Mouse (Mus musculus) telencephalon, adult 2 months (tissue): ENCODE data around the gene Vipr1.
"Not testable (repeated sequence)": the region's sequence is repeated elsewhere in the genome, so short reads cannot be mapped to it uniquely, and the experiment has no call there.

Source experiments
- DNase-seq: peaks from one replicate; pipeline ENCODE4 v3.0.0-alpha.2; 2011; ENCODE audit warnings: low read depth, low spot score

Gene Vipr1

DNA sequence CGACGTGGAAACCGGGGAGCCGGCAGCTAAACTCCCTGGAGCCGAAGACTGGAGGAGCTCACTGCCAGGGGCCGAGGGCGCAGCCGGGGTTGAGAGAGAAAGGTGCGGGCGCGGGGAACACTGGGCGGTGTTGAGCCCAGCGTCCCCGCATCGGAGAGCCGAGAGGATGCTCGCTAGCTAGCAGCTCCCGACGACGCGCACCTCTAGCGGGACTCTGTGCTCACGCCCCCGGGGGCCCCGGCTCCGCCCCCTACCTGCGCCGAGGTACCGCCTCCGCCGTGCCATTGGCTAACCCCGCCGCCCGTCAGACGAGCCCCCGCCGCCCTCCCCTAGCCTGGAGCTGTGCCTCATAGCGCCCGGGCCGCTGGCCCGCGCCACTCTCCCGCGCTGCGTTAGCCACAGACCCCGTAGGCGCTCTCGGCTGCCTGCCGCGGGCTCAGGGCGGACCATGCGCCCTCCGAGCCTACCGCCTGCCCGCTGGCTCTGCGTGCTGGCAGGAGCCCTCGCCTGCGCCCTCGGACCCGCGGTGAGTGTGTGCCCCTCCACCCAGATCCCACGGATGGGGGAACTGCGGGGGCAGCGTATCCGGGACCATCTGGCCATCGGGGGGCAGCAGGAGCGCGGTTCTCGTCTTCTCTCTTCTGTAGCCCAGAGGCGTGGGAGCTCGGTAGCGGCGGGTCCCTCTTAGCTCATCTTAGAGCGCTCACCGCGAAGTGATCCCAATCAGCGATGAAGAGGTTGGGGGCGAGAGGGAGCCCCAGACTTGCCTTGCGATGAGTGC is at the start of gene Vipr1:
Gene Vipr1 (plus strand): TSS at position 316 of the 781 bp plus-strand sequence.
- peak; percentile 70 for DNase-seq

DNA sequence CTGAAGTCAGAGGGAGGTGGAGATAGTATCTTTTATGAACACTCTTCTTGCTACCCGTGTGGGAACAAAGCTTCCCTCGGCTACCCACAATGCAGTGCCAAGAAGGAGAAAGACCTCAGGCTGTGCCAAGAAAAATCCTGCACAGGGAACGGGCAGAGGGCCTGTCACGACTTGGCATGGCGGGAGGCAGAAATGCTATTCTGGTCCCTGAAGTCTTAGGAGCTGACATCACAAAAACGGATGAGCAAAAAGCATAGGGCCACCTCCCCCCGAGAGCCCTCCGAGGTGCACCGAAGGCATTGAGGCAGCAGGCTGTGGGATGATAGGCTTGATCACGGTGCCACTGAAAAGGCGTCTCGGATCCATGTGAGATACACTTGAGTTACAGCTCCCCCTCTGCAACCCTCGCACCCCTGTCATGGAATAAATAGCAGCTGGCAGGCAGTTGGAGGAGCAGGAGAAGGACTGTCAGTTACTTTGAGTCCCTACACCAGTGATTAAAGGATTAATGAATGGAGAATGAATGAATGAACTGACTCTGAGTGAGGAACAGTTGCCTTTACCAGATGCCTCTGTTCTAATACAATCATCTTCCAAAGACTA is 49.5 kb upstream of the Vipr1 start:
- no peak for DNase-seq

DNA sequence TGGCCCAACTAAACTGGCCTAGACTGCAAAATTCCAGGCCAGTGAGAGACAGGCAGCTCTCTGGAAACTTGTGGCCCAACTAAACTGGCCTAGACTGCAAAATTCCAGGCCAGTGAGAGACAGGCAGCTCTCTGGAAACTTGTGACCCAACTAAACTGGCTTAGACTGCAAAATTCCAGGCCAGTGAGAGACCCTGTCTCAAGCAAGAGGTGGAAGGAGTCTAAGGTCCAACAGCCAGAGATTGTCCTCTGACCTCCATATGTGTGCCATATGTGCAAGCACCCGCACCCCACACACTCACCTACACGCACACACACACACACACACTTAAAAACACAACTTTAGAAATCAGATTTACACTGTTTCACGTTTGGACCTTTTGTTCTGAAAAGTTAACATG is 48.7 kb upstream of the Vipr1 start:
- DNase-seq = not testable (repeated sequence)

DNA sequence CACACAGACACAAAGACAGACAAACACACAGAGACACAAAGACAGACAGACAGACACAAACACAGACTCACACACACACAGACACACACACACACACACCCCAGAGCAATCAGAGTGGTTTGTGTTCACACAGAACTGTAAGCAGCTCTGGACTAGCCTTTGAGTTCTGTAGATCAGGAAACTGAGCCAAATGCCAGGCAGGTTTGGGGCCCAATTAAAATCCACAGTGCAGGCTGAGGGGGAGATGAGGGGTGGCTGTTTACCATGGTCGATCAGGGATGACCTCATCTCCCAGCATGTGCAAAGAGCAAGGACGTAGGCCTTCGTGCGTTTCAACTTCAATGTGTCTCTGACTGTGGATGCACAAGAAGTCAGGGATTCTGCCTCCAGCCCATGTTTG is 47.7 kb upstream of the Vipr1 start:
- DNase-seq = no peak

DNA sequence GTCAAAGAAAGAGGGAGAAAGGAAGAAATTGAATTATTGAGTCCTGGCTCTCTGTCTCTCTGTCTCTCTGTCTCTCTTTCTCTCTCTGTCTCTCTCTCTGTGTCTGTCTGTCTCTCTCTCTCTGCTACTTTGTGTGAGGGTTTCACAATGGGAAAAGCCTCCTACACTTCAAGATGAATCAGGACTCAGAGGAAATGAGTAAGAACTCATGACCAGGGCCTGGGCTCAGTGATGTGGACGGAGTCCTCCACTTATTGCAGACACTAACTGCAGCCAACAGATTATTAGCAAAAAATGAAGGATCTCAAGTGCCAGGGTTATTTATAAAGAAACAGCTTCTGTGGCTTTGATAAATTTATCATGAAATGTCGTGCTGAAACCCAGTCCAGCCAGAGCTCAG is 44.4 kb upstream of the Vipr1 start:
- DNase-seq = no peak

DNA sequence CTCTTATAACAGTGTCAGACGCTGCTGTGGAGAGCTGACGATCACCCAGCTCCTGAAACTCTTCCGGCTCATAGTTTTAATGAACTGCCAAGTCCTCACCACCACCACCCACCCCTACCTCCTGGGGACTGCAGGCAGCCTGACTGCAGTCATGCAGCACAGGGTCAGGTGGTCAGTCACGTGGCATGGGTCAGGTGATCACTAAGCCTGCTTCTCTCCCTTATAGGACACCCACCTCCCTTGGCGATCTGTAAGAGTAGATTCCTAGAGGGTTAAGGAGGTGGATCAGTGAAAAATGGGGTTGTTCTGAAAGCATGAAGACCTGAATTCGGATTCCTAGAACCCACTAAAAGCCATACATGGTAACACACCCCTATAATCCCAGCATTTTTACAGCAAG is 43.0 kb upstream of the Vipr1 start:
- DNase-seq = no peak

DNA sequence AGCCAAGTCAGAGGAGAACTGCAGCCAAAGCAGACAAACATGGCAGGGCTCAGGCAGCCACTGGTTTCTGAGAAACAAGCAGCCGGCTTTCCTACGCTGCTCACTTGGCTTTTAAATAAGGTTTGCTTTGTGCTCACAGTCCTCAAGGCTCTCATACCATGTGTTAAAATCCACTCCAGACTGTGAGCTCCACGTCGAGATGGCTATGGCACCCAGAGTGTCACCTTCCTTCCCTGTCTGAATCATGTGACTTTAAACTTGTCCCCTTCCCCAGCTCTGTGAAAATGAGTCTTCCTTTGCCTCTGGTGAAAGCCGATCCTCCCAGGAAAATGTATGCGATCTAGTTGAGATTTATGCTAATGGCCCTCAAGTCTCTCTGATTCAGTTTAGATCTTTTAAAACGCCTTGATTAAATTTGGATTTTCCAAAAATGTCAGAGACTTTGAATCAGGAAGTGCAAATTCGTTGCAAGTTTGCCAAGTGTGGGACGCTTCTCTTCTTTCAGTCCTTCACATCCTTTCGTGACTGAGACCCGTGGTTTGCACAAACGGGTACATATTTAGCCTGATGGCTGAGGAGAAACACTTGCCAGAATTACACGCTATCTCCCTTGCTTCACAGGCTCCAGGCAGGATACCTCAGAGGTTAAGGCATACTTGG is 42.2 kb upstream of the Vipr1 start:
- DNase-seq = peak; percentile 90

DNA sequence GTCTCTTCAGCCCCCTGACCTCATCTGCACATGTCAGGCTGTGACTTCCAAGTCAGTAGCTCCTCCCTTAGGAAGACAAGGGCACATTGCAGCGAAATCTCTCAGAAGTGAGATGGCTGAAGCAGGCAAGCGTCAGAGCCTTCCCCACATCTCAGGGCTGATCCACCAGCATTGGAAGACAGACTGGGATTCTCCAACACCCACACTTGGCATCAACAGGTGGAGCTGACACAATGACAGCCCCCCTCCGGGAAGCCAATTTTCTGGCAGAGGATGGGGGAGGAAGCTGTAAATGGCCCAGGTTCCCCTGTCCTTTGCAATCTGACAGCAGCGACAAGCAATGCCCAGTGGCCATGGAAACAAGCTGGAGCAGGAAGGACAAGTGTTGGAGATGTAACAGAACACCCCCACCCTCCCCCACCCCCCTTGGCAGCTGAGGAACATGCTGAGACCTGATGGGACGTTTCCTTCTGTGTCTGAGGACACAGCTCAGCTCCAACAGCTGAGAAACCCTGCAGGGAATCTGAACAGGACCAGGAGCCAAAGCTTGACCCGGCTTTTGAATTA is 41.6 kb upstream of the Vipr1 start:
- peak; percentile 69 for DNase-seq

DNA sequence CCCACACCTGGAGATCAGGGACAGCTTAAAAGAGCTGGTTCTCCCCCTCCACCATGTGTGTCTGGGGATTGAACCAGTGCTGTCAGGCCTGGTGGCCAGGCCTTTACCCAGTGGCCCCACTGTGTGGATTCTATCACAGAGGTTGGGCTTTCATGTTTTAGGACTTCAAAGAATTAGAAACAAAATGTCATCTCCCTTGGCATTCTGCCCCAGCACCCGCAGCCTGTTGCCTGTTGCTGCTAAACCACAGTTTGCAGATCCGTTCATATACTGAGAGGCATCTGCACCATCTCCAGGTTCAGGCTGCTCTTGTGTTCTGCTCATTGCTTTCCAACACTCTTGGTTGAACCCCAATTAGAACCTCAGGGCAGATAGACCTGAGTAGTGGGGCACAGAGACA is 40.1 kb upstream of the Vipr1 start:
- DNase-seq = no peak

DNA sequence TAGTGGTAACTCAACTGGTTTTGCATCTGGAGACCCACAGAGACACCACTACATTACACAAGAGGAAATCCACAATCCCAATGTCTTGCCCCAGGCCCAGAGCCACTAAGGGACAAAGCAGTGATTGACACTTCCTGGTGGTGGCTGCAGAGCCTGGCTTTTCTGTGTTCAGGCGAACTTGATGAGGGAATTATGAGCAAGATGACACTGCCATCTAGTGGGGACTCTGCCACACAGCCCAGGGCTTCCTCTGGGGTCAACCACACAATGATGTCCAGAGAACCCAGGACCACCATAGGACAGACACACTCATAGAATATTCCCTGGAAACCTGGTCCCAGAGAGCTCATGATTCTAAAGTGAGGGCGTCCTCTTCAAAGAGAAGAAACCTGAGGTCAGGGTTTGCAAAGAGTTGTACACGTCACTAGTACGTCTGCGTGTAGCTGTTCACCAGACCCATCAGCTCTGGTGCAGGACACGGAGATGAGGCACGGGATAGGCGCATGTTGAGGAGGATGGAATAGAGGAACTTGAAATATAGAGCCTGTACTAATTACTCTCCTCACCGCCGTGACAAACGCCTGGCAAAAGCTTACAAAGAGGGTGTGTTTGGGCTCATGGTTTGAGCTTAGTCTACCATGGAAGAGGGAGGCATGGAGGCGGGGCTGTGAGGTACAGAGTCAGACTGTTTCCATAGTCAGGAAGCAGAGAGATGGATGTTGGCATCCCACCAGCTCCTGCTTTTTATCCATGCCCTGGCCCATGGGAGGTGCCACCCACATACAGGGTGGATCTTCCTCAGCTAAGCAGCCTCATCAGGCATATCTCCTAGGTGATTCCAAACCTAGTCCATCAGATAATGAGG is 36.9 kb upstream of the Vipr1 start:
- DNase-seq = peak; percentile 53

DNA sequence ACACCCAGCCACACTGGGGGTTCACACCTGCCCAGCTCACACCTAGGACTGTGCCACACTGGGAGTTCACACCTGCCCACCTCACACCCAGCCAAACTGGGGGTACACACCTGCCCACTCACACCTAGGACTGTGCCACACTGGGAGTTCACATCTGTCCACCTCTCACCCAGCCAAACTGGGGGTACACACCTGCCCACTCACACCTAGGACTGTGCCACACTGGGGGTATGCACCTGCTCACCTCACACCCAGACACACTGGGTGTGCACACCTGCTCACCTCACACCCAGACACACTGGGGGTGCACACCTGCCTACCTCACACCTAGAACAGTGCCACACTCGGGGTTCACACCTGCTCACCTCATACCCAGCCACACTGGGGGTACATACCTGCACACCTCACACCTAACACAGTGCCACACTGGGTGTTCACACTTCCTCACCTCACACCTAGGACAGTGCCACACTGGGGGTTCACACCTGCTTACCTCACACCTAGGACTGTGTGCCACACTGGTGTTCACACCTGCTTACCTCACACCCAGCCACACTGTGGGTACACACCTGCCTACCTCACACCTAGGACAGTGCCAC is 35.9 kb upstream of the Vipr1 start:
- DNase-seq = no peak

DNA sequence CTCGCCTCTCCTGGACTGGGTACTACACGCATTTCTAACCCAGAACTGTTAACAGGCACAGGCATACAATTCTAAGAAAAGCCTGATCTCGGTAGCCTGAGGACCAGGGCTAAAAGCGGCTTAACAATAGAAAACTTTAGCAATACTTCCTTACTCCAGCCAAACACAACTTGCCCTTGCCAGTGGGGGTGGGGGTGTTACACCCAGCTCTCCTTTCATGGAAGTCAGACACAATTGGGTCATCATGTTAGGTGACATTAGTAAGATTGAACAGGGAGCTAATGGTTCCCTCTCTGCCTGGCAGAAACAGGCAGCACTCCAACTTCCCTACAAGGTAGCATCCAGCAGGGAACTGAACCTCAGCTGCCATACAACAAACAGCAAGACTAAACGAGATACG is 33.1 kb upstream of the Vipr1 start:
- no peak for DNase-seq

DNA sequence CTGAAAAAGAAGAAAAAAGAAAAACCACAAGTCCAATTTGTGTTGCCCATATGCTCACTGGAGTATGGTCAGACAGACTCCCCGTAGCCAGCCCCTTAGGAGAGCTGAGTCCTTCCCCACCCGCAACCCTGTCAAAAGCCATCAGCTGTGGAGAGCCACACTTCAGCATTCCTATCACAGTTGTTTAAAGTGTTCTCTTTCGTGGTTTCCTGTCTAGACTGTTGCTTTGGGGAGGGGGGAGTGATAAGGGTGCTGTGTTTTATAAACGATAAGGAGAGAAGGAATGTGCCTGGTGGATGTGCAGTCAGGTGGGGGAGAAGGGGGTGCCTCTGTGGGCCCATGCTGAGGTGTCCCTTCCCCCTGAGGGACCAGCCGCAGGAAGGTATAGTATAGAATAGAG is 29.3 kb upstream of the Vipr1 start:
- DNase-seq = no peak

DNA sequence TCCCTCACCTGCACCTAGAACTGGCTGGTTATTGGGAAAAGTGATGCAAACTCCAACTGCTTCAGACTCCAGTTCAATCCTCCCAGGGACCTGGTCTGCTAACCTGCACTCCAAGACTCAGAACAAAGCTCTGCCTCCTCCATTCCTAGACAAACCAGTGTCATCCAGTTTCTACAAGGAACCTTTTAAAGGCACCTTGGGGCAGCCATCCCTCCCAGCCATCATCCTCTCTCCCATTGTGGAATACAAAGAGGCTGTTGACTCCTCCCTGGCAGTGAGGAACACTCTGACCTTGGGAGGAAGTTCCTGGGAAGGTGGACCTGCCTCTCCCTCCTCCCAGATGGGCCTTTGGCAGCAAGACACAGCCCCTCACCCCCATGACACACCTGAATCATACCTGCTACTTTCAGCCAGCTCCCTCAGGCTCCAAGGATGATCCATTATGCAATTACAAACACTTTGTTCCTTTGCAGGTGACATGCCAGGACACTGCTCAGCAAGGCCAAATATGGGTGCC is 28.2 kb upstream of the Vipr1 start:
- DNase-seq = no peak

DNA sequence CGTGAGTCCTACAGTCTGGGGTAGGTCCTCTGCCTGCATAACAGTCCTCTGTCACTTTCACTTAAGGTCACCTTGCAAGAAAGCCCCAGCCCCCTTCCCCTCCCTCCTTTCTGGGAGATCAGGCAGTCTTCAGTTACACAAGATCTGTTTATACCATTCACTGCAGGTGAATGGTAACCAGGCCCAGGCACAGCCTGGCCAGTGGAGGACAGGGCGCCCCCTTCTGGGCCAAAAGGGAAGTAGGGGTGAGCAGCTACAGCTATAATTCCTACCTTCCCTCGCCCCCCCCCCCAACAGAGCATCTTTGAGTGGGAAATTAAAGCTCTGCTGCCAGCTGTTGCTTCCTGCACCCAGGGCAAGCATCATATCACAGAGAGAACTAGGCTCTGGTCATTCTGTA is 26.0 kb upstream of the Vipr1 start:
- DNase-seq = no peak

DNA sequence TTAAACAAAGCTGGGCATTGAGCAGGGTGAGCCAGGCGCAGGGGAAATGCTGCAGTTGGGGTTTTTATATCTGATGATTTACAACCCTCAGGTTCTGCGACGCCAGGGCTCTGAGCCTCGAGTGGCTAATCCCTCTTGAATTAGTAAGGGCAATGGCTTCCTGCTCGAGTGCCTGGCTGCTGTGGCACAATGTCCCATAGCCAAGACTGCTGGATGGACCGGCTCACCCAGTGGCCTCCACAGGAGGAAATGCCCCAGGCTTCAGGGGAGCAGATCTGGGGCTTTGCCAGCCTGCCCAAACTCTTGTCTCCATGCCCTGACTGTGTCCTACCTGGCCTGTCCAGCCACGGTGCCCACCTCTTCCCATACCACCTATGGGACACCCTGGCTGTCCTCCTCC is 23.1 kb upstream of the Vipr1 start:
- no peak for DNase-seq

DNA sequence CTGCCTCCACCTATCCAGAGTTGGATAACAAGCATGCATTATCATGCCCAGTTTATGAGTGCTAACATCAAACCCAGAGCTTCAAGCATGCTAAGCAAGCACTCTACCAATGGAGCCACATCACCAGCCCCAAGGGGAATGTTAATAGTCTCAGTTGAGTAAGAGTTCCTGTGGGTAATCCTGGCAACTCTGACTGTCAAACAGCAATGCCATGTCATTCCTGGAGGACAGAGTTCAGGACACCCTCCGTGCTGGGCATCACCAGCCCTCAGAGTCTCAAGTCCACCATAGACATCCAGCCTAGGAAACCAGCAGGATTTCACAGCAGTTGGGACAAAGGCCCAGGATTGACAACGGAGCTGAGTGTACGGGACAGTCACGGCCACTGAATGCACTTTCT is 19.3 kb upstream of the Vipr1 start:
- no peak for DNase-seq

DNA sequence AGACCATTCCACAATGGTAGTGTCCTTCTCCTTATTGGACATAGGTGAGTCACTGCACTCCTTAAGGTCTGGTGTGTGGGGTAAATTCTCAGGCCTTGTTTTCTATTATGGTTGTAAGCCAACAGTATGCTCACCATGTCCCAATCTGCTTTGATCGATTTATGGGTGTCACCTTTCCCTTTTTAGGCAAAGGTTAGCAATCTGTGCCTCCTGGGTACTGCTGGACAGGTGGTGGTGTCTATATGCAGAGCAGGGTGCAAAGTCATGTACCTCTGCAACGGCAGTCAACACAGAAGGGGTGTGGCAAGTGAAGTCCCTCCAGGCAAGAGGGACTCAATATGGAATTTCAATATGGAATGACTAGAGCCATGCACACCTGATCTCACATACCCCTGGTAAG is 17.6 kb upstream of the Vipr1 start:
- DNase-seq = no peak

DNA sequence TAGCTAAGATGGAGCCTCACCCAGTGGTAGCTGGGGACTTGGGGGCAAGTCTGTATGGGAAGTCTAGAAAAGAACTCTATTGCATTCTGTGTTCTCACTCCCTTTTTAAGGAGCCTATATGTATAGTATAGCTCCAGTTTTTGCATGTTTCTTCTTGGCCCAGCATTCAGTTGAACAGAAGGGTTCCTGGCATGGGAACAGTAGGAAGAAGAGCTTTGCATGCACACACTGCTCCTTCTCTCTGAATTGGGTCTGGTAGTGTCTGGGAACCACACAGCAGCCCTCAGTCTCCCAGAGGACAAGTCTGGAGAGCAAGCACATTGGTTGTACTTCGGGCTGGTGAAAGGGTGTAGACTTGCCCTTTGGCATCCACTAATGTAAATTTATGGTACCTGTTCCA is 11.9 kb upstream of the Vipr1 start:
- no peak for DNase-seq

DNA sequence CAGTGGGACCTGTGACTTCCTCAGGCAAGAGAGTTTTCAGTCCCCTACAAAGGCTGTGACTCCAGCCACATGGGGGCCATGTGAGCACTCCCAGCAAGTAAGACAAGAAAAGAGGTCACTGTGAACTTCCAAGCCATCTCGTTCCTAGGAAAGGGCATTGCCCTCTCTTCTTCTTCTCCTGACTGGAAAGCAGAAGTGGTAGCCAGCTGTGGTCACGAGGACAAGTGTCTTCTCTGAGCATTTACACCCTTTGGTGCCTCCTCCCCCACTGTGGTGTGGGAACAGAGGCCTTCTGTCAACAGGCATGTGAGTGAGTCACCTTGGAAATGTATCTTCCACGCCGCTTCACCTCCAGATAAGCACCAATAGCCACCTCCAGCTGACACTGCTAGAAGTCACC is 10.6 kb upstream of the Vipr1 start:
- no peak for DNase-seq

DNA sequence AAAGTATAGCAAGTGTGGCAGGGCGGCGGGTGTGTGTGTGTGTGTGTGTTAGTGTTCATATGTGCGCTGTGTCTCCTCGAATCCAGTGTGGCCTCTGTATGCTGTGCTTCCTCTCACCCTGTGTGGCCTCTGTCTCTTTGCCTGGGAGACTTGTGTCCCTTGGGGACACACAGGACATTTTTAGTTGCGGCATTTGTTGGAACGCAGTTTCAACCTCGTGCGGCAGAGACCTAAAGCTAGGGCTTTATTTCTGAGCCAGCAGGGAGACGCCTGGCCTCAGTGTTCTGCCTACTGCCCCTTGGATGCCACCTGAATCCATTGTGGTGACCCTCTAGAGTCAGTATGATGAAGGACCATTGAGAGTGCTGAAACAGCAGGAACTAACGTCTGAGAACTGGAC is 9.6 kb upstream of the Vipr1 start:
- no peak for DNase-seq
